Mouse (Mus musculus): ENCODE results near the gene Anxa6. TPM values are rescaled to one million over a fixed set of nuclear protein-coding genes. Genes with fewer than 3 reads are reported as not detected.
A peak's percentile ranks its signal among the peaks of the same experiment; 100 is the strongest.

Gene Anxa6
- polyA plus RNA-seq, 1 experiment: 628 TPM

DNA sequence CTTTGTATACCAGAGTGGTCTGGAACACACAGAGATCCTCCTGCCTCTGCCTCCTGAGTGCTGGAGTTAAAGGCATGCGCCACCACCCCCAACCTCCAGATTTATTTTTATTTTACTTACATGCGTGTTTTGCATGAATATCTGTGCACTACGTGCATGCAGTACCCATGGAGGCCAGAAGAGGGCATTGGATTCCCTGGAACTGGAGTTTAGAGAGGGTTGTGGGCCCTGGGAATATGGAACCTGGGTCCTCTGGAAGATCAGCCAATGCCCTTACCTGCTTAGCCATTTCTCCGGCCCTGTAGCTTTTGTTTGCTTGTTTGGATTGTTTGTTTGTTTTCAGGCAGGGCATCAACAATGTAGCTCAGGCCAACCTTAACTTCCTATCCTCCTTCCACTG is 8.1 kb upstream of the Anxa6 start:
- no peak for TF ChIP-seq FOSL1 (IDR thresholded peaks at IDR 0.05; ENCODE audit: insufficient read depth, low read length, poor library complexity, severe bottlenecking)
- TF ChIP-seq MYOG (IDR thresholded peaks at IDR 0.05; ENCODE audit: control insufficient read depth, extremely low read depth, insufficient read length): no peak
- no peak for TF ChIP-seq CEBPB (IDR thresholded peaks at IDR 0.05; ENCODE audit: low read depth)
- TF ChIP-seq MYOD1 (IDR thresholded peaks at IDR 0.05; ENCODE audit: control insufficient read depth, insufficient read length, low read depth): no peak
- TF ChIP-seq USF1 (IDR thresholded peaks at IDR 0.05; ENCODE audit: low read depth): no peak
- no peak for TF ChIP-seq CTCF (IDR thresholded peaks at IDR 0.05; ENCODE audit: control insufficient read depth, insufficient read depth, insufficient read length)
- no peak for TF ChIP-seq MAX (IDR thresholded peaks at IDR 0.05)
- no peaks in the 10 kb centered on the region for H3K27me3 ChIP-seq (ENCODE audit: control insufficient read depth, insufficient read depth, insufficient read length)
- H3K4me3 ChIP-seq (ENCODE audit: insufficient read depth, poor library complexity, severe bottlenecking): no peak overlapping the region

DNA sequence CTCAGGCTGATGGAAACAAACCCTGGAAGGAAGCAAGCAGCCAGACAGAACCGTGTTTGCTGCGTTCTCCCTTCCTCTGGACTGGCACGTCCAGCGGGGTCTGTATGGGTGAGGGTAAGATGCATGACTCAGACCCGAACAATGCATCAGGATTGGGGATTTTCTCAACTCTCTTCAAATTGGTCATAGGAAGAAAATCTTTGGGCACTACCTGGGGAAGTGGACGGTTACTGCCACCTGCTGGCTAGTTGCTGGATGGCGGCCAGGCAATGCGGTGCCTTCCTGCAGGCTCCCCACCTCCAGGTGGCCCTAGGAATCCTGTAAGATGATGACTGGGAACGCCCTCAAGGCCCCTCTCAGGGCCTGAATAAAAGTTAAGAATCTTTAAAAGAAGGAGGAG is 6.3 kb upstream of the Anxa6 start:
- no peaks in the 10 kb centered on the region for H3K79me3 ChIP-seq (ENCODE audit: low read depth)
- no peaks in the 10 kb centered on the region for H3K79me2 ChIP-seq (ENCODE audit: control insufficient read depth, insufficient read depth)
- no peaks in the 10 kb centered on the region for H3K36me3 ChIP-seq (ENCODE audit: control insufficient read depth, insufficient read depth)
- no peaks in the 10 kb centered on the region for H3K27me3 ChIP-seq (ENCODE audit: control insufficient read depth, insufficient read depth, insufficient read length)
- peak; percentile 89 for TF ChIP-seq CTCF (IDR thresholded peaks at IDR 0.05; ENCODE audit: control insufficient read depth, insufficient read depth, insufficient read length)
- no peak for TF ChIP-seq MAX (IDR thresholded peaks at IDR 0.05)
- H3K4me3 ChIP-seq (ENCODE audit: insufficient read depth, poor library complexity, severe bottlenecking): no peak overlapping the region
- no peak overlapping the region for H3ac ChIP-seq (ENCODE audit: control insufficient read depth, insufficient read length, low read depth)

More for the DNA sequence above, 8.1 kb upstream of the Anxa6 start:
- Histone ChIP-seq H3K79me2 (ENCODE audit: control insufficient read depth, insufficient read depth) (no peaks in the 10 kb centered on the region), H3ac (ENCODE audit: control insufficient read depth, insufficient read length, low read depth) (no peak overlapping the region), H3K79me3 (ENCODE audit: low read depth) (no peaks in the 10 kb centered on the region), H3K36me3 (ENCODE audit: control insufficient read depth, insufficient read depth) (no peaks in the 10 kb centered on the region)

DNA sequence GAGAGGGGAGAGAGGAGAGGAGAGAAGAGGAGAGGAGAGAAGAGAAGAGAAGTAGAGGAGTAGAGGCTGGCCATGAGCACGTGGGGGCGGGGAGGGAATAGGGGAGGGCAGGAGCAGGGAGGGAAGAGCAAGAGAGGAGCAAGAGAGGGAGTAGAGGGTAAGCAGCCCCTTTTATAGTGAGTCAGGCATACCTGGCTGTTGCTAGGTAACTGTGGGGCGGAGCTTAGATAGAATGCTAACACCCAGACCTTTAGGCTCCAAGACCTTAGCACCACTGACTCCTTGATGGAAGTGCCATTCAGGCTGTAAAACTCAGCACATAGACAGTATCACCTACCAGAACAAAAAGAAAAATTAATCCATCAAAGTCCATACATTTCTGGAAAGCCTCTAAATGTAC is 3.4 kb upstream of the Anxa6 start:
- Histone ChIP-seq H3K27me3 (ENCODE audit: control insufficient read depth, insufficient read depth, insufficient read length) (no peaks in the 10 kb centered on the region), H3K36me3 (ENCODE audit: control insufficient read depth, insufficient read depth) (no peaks in the 10 kb centered on the region), H3ac (ENCODE audit: control insufficient read depth, insufficient read length, low read depth) (no peak overlapping the region), H3K4me3 (ENCODE audit: insufficient read depth, poor library complexity, severe bottlenecking) (no peak overlapping the region), H3K79me2 (ENCODE audit: control insufficient read depth, insufficient read depth) (peaks cover 18% of the 10 kb centered on the region), H3K79me3 (ENCODE audit: low read depth) (peaks cover 5% of the 10 kb centered on the region)
- TF ChIP-seq USF1 (IDR thresholded peaks at IDR 0.05; ENCODE audit: low read depth): no peak
- no peak for TF ChIP-seq CTCF (IDR thresholded peaks at IDR 0.05; ENCODE audit: control insufficient read depth, insufficient read depth, insufficient read length)
- TF ChIP-seq MYOG (IDR thresholded peaks at IDR 0.05; ENCODE audit: control insufficient read depth, extremely low read depth, insufficient read length): no peak
- TF ChIP-seq FOSL1 (IDR thresholded peaks at IDR 0.05; ENCODE audit: insufficient read depth, low read length, poor library complexity, severe bottlenecking): no peak
- no peak for TF ChIP-seq MAX (IDR thresholded peaks at IDR 0.05)
- no peak for TF ChIP-seq MYOD1 (IDR thresholded peaks at IDR 0.05; ENCODE audit: control insufficient read depth, insufficient read length, low read depth)
- TF ChIP-seq CEBPB (IDR thresholded peaks at IDR 0.05; ENCODE audit: low read depth): no peak

DNA sequence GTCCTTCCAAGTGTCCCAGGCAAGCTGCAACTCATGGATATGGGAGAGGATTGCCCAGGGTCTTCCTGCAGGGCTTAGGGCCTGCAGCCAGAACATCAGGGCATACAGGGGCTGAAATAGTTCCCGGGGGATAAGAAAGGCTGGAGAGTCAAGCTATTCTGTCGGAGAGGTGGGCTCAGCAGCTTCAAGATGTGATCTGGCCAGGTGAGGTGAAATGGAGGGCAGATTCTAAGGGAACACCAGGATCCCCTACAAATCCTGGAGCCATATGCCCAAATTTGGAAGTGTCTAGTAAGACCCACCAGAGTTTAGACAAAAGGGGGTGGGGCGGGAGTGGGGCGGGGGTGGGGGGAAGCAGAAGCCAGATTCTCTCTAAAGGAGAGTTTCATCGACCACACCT is 959 bp downstream of the Anxa6 start:
- H3ac ChIP-seq (ENCODE audit: control insufficient read depth, insufficient read length, low read depth): peak overlapping the region; percentile 93
- TF ChIP-seq MYOD1 (IDR thresholded peaks at IDR 0.05; ENCODE audit: control insufficient read depth, insufficient read length, low read depth) (no peak), MAX (IDR thresholded peaks at IDR 0.05) (no peak), FOSL1 (IDR thresholded peaks at IDR 0.05; ENCODE audit: insufficient read depth, low read length, poor library complexity, severe bottlenecking) (no peak), USF1 (IDR thresholded peaks at IDR 0.05; ENCODE audit: low read depth) (no peak), CEBPB (IDR thresholded peaks at IDR 0.05; ENCODE audit: low read depth) (no peak), MYOG (IDR thresholded peaks at IDR 0.05; ENCODE audit: control insufficient read depth, extremely low read depth, insufficient read length) (no peak), CTCF (IDR thresholded peaks at IDR 0.05; ENCODE audit: control insufficient read depth, insufficient read depth, insufficient read length) (no peak)
- H3K79me3 ChIP-seq (ENCODE audit: low read depth): peaks cover 43% of the 10 kb centered on the region
- H3K4me3 ChIP-seq (ENCODE audit: insufficient read depth, poor library complexity, severe bottlenecking): peak overlapping the region; percentile 76
- peaks cover 12% of the 10 kb centered on the region for H3K36me3 ChIP-seq (ENCODE audit: control insufficient read depth, insufficient read depth)
- H3K79me2 ChIP-seq (ENCODE audit: control insufficient read depth, insufficient read depth): peaks cover 61% of the 10 kb centered on the region
- no peaks in the 10 kb centered on the region for H3K27me3 ChIP-seq (ENCODE audit: control insufficient read depth, insufficient read depth, insufficient read length)

GRCm38 (mm10) chr11:55031991-55032280 is 1.3 kb downstream of the Anxa6 start:
- Histone ChIP-seq H3K27me3 (ENCODE audit: control insufficient read depth, insufficient read depth, insufficient read length) (no peaks in the 10 kb centered on the region), H3K79me3 (ENCODE audit: low read depth) (peaks cover 46% of the 10 kb centered on the region), H3K4me3 (ENCODE audit: insufficient read depth, poor library complexity, severe bottlenecking) (peak overlapping the region; percentile 76), H3K36me3 (ENCODE audit: control insufficient read depth, insufficient read depth) (peaks cover 15% of the 10 kb centered on the region), H3ac (ENCODE audit: control insufficient read depth, insufficient read length, low read depth) (peak overlapping the region; percentile 81), H3K79me2 (ENCODE audit: control insufficient read depth, insufficient read depth) (peaks cover 65% of the 10 kb centered on the region)
- TF ChIP-seq MAX (IDR thresholded peaks at IDR 0.05) (no peak), MYOG (IDR thresholded peaks at IDR 0.05; ENCODE audit: control insufficient read depth, extremely low read depth, insufficient read length) (no peak), CTCF (IDR thresholded peaks at IDR 0.05; ENCODE audit: control insufficient read depth, insufficient read depth, insufficient read length) (no peak), MYOD1 (IDR thresholded peaks at IDR 0.05; ENCODE audit: control insufficient read depth, insufficient read length, low read depth) (peak; percentile 97), FOSL1 (IDR thresholded peaks at IDR 0.05; ENCODE audit: insufficient read depth, low read length, poor library complexity, severe bottlenecking) (no peak), USF1 (IDR thresholded peaks at IDR 0.05; ENCODE audit: low read depth) (no peak)

DNA sequence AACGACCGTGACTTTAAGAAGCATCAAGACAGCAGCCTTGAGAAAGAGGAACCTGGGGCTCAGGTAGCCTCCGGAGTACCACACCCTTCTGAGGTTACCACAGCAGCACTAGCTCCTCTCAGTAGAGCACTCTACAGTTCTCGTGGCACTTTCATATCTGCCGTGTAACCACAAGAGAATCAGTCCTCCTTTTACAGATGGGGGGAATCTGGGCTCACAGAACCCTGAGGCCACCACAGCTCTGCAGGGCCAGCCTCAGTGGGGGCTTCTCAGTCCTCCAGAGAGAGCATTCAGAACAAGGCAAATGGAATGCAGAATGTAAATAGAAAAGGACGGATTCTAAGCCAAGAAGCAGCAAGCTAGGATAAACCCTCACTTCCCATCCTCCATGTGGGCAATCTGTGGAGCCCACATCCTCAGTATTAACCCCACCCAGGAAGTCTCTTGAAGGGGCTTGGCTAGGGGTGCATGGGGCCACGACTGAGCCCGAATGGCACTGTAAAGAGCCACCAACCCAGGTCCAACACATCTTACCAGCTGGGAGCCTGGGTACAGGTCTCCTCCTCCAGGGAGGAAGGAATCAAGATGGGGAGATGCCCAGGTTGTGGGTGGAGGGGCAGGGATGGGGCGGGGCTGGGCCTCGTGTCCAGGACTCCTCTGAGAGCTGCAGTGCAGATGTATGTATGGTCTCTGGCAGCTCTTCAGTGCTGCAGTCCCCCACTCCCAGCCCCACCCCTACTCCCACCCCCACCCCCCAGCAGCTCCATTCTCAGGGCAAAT is 1.8 kb downstream of the Anxa6 start:
- no peaks in the 10 kb centered on the region for H3K27me3 ChIP-seq (ENCODE audit: control insufficient read depth, insufficient read depth, insufficient read length)
- peak overlapping the region; percentile 69 for H3ac ChIP-seq (ENCODE audit: control insufficient read depth, insufficient read length, low read depth)
- H3K4me3 ChIP-seq (ENCODE audit: insufficient read depth, poor library complexity, severe bottlenecking): peak overlapping the region; percentile 76
- H3K79me2 ChIP-seq (ENCODE audit: control insufficient read depth, insufficient read depth): peaks cover 70% of the 10 kb centered on the region
- TF ChIP-seq CTCF (IDR thresholded peaks at IDR 0.05; ENCODE audit: control insufficient read depth, insufficient read depth, insufficient read length) (no peak), MYOD1 (IDR thresholded peaks at IDR 0.05; ENCODE audit: control insufficient read depth, insufficient read length, low read depth) (no peak), USF1 (IDR thresholded peaks at IDR 0.05; ENCODE audit: low read depth) (no peak), MAX (IDR thresholded peaks at IDR 0.05) (peak; percentile 42)
- peaks cover 21% of the 10 kb centered on the region for H3K36me3 ChIP-seq (ENCODE audit: control insufficient read depth, insufficient read depth)
- peaks cover 52% of the 10 kb centered on the region for H3K79me3 ChIP-seq (ENCODE audit: low read depth)
